Comparison of ENCODE assay signal across 25 mouse cellular contexts in the genomic region with DNA sequence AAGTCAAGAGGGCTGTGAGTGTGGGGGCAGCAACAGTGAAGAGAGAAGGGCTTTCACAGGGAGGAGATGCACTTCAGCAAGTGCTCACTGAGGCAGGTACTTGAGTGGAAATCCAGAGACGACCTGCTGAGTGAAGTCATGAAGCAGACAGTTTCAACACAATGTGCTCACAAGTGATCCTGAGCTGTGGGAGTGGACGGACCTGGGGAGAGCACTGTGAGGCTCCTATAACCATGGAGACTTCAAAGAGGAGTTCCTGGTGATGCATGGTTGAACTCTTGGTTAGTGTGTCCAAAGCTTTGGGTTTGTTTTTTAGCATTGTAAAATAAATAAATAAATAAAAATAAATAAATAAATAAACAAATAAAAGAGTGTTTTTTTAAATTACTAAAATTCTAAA.
"Had no signal": no experiment of that assay in that cellular context is flagged by ENCODE, and none has a peak within 500 bp of the region (broad histone marks: within the 10 kb centered on the region; RNA-seq: fewer than 3 reads in every experiment).

No protein-coding gene starts in this region.

- ATAC-seq: forebrain, embryonic 15.5 days; forebrain, postnatal 0 days; hindbrain, postnatal 0 days; intestine, embryonic 16.5 days; liver, embryonic 12.5 days had no signal

- H3K4me2 ChIP-seq: forebrain, embryonic 15.5 days; heart, embryonic 11.5 days; heart, embryonic 13.5 days; heart, embryonic 15.5 days; hindbrain, embryonic 13.5 days; hindbrain, embryonic 15.5 days; limb, embryonic 13.5 days; limb, embryonic 15.5 days; liver, embryonic 12.5 days had no signal

- DNase-seq: forebrain, postnatal 0 days; gastrocnemius, postnatal 14 days; gastrocnemius, postnatal 36 days; heart, adult 11 months; heart, adult 2 months; heart, postnatal 14 days; heart, postnatal 36 days; kidney, adult 2 months; kidney, postnatal 14 days; kidney, postnatal 36 days; layer of hippocampus, adult 9-11 months; layer of hippocampus, postnatal 36 days; left cerebral cortex, postnatal 4 days had no signal

- H3K27ac ChIP-seq: forebrain, embryonic 15.5 days; heart, adult 2 months; heart, embryonic 13.5 days; heart, embryonic 15.5 days; hindbrain, embryonic 13.5 days; hindbrain, embryonic 15.5 days; hindbrain, postnatal 0 days; limb, embryonic 13.5 days; limb, embryonic 15.5 days; liver, embryonic 12.5 days; liver, embryonic 14.5 days had no signal

- H3K36me3 ChIP-seq: forebrain, embryonic 15.5 days; heart, embryonic 13.5 days; heart, embryonic 15.5 days; hindbrain, embryonic 13.5 days; hindbrain, embryonic 15.5 days; limb, embryonic 13.5 days; limb, embryonic 15.5 days; liver, embryonic 12.5 days had no signal

- H3K27me3 ChIP-seq: forebrain, embryonic 15.5 days; heart, embryonic 13.5 days; heart, embryonic 15.5 days; hindbrain, embryonic 13.5 days; hindbrain, embryonic 15.5 days; limb, embryonic 13.5 days; limb, embryonic 15.5 days; liver, embryonic 12.5 days had no signal

- H3K9ac ChIP-seq: forebrain, embryonic 15.5 days; forebrain, postnatal 0 days; heart, embryonic 13.5 days; heart, embryonic 15.5 days; hindbrain, embryonic 13.5 days; hindbrain, embryonic 15.5 days; limb, embryonic 13.5 days; limb, embryonic 15.5 days; liver, embryonic 12.5 days; liver, embryonic 14.5 days had no signal

- H3K4me1 ChIP-seq: forebrain, embryonic 15.5 days; heart, embryonic 15.5 days; hindbrain, embryonic 13.5 days; hindbrain, embryonic 15.5 days; limb, embryonic 13.5 days; limb, embryonic 15.5 days; liver, embryonic 12.5 days had no signal

- H3K4me3 ChIP-seq: forebrain, embryonic 15.5 days; heart, adult 2 months; heart, embryonic 13.5 days; heart, embryonic 15.5 days; hindbrain, embryonic 13.5 days; hindbrain, embryonic 15.5 days; limb, embryonic 13.5 days; limb, embryonic 15.5 days; liver, embryonic 12.5 days had no signal

- H3K9me3 ChIP-seq: forebrain, embryonic 15.5 days; heart, embryonic 13.5 days; heart, embryonic 15.5 days; hindbrain, embryonic 13.5 days; hindbrain, embryonic 15.5 days; limb, embryonic 13.5 days; limb, embryonic 15.5 days; liver, embryonic 12.5 days had no signal
